Mouse (Mus musculus) megakaryocyte-erythroid progenitor cell, adult 5-6 weeks (primary cell): ENCODE measurements around the gene Disp1. TPM values are rescaled to one million over a fixed set of nuclear protein-coding genes. Genes with fewer than 3 reads are reported as not detected.

Experiments
- ATAC-seq: replicated peaks from 2 replicates; pipeline ENCODE4 v1.8.0; 2016; ENCODE audit warnings: mild to moderate bottlenecking, inconsistent platforms; ENCODE audit not compliant: severe bottlenecking, poor library complexity, low FRiP score, low TSS enrichment
- total RNA-seq, 2 experiments: library from RNA; stranded (forward) in 1 of 2; stranded (reverse) in 1 of 2; fragments of 200-1000, 215-1000 nt in 1 of 2; fragments of >200 nt in 1 of 2; fragmentation: Nextera tagmentation in 1 of 2; gene quantifications; 2 replicates each; pipeline ENCODE4 v1.2.3; 2014 to 2017

Gene Disp1
- total RNA-seq (2014; fragmentation: Nextera tagmentation), result 5.0 and 10.7 TPM in 2 replicates
- total RNA-seq (2017), result 3.2 and 9.9 TPM in 2 replicates

- ATAC-seq, result peak; percentile 92
Measured at GRCm38 (mm10) chr1:183220796-183221718, at the start of gene Disp1. Gene Disp1 (minus strand): TSS chr1:183221522.

GRCm38 (mm10) chr1:183267666-183268065, 46.3 kb upstream of the Disp1 start:
- no peak for ATAC-seq

- ATAC-seq, result 0 out of 2 replicates have a peak, but pooled peaks have one; percentile 33
Measured at GRCm38 (mm10) chr1:183265921-183266467, 44.7 kb upstream of the Disp1 start.

GRCm38 (mm10) chr1:183264145-183265008, 43.1 kb upstream of the Disp1 start:
- ATAC-seq, result no peak

GRCm38 (mm10) chr1:183252574-183252973, 31.3 kb upstream of the Disp1 start:
- no peak for ATAC-seq

- no peak for ATAC-seq
Measured at GRCm38 (mm10) chr1:183251818-183252217, 30.5 kb upstream of the Disp1 start.

GRCm38 (mm10) chr1:183250612-183251011, 29.3 kb upstream of the Disp1 start:
- peak; percentile 64 for ATAC-seq

- ATAC-seq, result peak; percentile 79
Measured at GRCm38 (mm10) chr1:183248144-183248543, 26.8 kb upstream of the Disp1 start.

GRCm38 (mm10) chr1:183243293-183243692, 22.0 kb upstream of the Disp1 start:
- peak; percentile 56; the same call in 1 of the 2 replicates for ATAC-seq

GRCm38 (mm10) chr1:183237901-183238300, 16.6 kb upstream of the Disp1 start:
- ATAC-seq, result no peak; the same call in 1 of the 2 replicates

GRCm38 (mm10) chr1:183236460-183236859, 15.1 kb upstream of the Disp1 start:
- ATAC-seq, result no peak

GRCm38 (mm10) chr1:183233679-183234174, 12.4 kb upstream of the Disp1 start:
- ATAC-seq, result no peak

- ATAC-seq, result peak; percentile 96
Measured at GRCm38 (mm10) chr1:183232985-183233678, 11.8 kb upstream of the Disp1 start.

- peak; percentile 90 for ATAC-seq
Measured at GRCm38 (mm10) chr1:183227469-183227868, 6.1 kb upstream of the Disp1 start.

GRCm38 (mm10) chr1:183219021-183219420, 2.3 kb downstream of the Disp1 start:
- no peak for ATAC-seq

GRCm38 (mm10) chr1:183216691-183217090, 4.6 kb downstream of the Disp1 start:
- no peak for ATAC-seq

GRCm38 (mm10) chr1:183215706-183216105, 5.6 kb downstream of the Disp1 start:
- ATAC-seq, result no peak

GRCm38 (mm10) chr1:183213850-183214249, 7.5 kb downstream of the Disp1 start:
- ATAC-seq, result peak; percentile 92

- ATAC-seq, result peak; percentile 47; the same call in 1 of the 2 replicates
Measured at GRCm38 (mm10) chr1:183212757-183213211, 8.5 kb downstream of the Disp1 start.
